Mouse (Mus musculus) heart, embryonic 16.5 days (tissue): ENCODE results near the gene Drg1. TPM values are rescaled to one million over a fixed set of nuclear protein-coding genes. Genes with fewer than 3 reads are reported as not detected.
A peak's percentile ranks its signal among the peaks of the same experiment; 100 is the strongest.
"Not testable (repeated sequence)": the region's sequence is repeated elsewhere in the genome, so short reads cannot be mapped to it uniquely, and the experiment has no call there.

Experiments used
- ATAC-seq: fragments of 200-750 bp; cut with Nextera tagmentation; replicated peaks from 2 replicates; pipeline ENCODE4 v1.8.0; 2017; ENCODE audit warnings: moderate number of reproducible peaks; ENCODE audit not compliant: insufficient read depth, low FRiP score; ENCODE audit errors: extremely low read depth
- H3K27ac ChIP-seq: fragments of 300-500 bp; sonication (generic); 2 replicates; pipeline ENCODE4 v1.5.1; 2014; ENCODE audit warnings: mild to moderate bottlenecking, low read length, control low read depth, moderate library complexity
- H3K27me3 ChIP-seq: fragments of 300-500 bp; sonication (generic); 2 replicates; pipeline ENCODE4 v1.6.1; 2014; ENCODE audit warnings: low read length, mixed read lengths; ENCODE audit not compliant: control insufficient read depth, insufficient read depth
- H3K36me3 ChIP-seq: fragments of 300-500 bp; sonication (generic); 2 replicates; pipeline ENCODE4 v1.6.1; 2014; ENCODE audit not compliant: control insufficient read depth, insufficient read depth
- H3K4me1 ChIP-seq: fragments of 300-500 bp; sonication (generic); 2 replicates; pipeline ENCODE4 v1.6.1; 2014; ENCODE audit warnings: low read length, mixed read lengths; ENCODE audit not compliant: control insufficient read depth, insufficient read depth
- H3K4me2 ChIP-seq: fragments of 300-500 bp; sonication (generic); 2 replicates; pipeline ENCODE4 v1.6.1; 2014; ENCODE audit warnings: low read depth, mild to moderate bottlenecking, control low read depth, low read length
- H3K4me3 ChIP-seq: fragments of 300-500 bp; sonication (generic); 2 replicates; pipeline ENCODE4 v1.5.1; 2014; ENCODE audit warnings: mild to moderate bottlenecking, control low read depth, low read length
- H3K9ac ChIP-seq: fragments of 300-500 bp; sonication (generic); 2 replicates; pipeline ENCODE4 v1.6.1; 2014; ENCODE audit warnings: low read length, control low read depth
- H3K9me3 ChIP-seq: fragments of 300-500 bp; sonication (generic); replicated peaks from 2 replicates; pipeline ENCODE4 v1.6.1; 2016; ENCODE audit warnings: low read length; ENCODE audit not compliant: control insufficient read depth
- WGBS: fragments of 180-500 bp; shearing (Covaris S2); extraction: QIAGEN DNeasy Blood & Tissue Kit; methylation state at CpG from one replicate; pipeline ENCODE4 v1.1.7; 2014; 5-methylcytosine and 5-hydroxymethylcytosine counted together
- polyA plus RNA-seq: library from polyadenylated mRNA; unstranded; fragments of >200 nt; fragmentation: Nextera tagmentation; extraction: Ambion mirVana; gene quantifications from 2 replicates; pipeline ENCODE4 v1.2.1, GENCODE M21; 2015

The Drg1 gene
- polyA plus RNA-seq, 1 experiment from 2014 or later = 198 TPM

DNA sequence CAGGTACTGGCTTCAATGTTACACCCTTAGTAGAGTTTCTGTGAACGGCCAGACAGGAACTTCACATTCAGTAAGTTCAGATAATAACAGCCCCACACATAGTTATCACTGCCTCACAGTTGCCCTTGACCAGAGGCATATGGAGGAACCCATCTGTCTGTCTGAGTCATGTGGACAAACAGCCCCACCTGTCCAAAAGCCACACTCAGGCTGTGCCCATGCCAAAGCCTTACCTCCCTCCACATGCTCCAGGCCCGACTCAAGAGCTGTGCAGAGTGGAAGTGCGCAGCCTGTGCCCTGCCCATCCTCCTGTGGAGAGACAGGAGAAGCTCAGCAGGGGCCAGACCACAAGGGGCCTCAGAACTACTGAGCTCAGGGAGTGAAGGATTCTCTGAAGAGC is 122.2 kb downstream of the Drg1 start:
- H3K4me3 ChIP-seq, H3K9ac ChIP-seq, H3K27ac ChIP-seq, H3K27me3 ChIP-seq, ATAC-seq, H3K36me3 ChIP-seq, H3K9me3 ChIP-seq, H3K4me2 ChIP-seq, H3K4me1 ChIP-seq: not testable (repeated sequence)
- WGBS = 58% methylated on average over 3 of the region's 3 CpGs

DNA sequence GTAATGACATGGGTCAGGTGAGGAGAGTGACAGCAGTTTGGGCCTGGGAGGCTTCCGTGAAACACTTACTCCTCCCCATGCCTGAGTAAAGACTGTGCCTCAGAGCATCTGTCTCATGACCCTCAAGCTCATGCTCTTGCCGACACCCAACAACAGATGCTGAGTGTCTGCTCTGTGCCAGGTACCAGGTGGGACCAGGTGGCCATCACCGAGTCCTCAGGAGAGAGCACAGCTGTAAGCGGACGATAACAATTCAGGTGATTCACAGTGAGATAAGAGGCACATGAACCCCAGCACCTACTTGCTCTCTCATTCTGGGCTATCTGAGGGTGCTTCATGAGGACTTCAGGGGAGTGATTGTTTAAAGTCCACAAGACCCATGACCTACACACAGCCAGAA is 123.8 kb downstream of the Drg1 start:
- not testable (repeated sequence) for H3K4me2 ChIP-seq, H3K9me3 ChIP-seq, H3K27me3 ChIP-seq, H3K36me3 ChIP-seq, H3K9ac ChIP-seq, H3K4me1 ChIP-seq, H3K27ac ChIP-seq, H3K4me3 ChIP-seq
- WGBS = 72% methylated on average over 4 of the region's 5 CpGs
- peak; percentile 39 for ATAC-seq

DNA sequence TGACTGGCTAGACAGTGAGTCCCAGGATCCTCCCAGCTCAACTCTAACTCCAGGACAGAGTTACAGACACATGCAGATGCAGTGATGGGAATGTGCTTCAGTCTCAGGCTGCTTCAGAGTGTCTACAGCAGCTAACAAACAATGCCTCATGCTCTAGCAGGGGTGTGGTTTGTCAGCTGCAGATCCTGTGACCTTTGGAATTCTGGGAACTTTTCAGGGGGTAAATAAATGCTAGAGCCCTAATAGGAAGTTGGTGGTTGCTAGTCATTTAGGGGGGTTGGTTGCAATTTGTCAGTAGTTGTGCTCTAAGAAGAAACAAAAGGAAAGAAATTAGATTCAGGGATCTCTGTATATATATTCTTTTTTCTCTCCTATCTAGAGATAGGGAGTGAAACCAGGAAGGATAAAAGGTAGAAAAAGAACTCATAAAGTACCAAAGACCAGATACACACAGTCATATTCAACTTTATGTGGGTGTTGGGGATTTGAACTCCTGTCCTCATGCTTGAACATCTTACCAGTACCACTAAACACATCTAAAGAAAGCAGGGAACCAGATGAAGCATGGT is 125.2 kb downstream of the Drg1 start:
- H3K27ac ChIP-seq, H3K4me2 ChIP-seq, H3K9ac ChIP-seq, H3K36me3 ChIP-seq, H3K4me1 ChIP-seq, H3K9me3 ChIP-seq, H3K4me3 ChIP-seq, H3K27me3 ChIP-seq, ATAC-seq: not testable (repeated sequence)

DNA sequence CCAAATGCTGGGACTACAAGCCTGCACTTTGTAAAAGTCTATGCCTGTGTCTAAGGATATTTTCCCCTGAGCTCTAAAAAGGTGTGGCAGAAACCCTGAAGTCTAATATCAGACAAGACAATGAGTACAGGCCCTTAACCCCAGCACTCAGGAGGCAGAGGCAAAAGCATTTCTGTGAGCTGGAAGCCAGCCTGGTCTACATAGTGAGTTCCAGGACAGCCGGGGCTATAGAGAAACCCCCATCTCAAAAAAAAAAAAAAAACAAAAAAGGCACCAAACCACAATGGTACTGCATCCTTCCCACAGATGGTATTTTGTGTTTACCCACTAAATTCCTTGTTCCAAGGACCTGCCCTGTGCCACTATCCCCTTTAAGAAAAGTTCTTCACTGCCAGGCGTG is 127.9 kb downstream of the Drg1 start:
- not testable (repeated sequence) for H3K27me3 ChIP-seq, ATAC-seq, H3K9me3 ChIP-seq, H3K4me3 ChIP-seq, H3K36me3 ChIP-seq, H3K4me2 ChIP-seq, H3K4me1 ChIP-seq, H3K9ac ChIP-seq, H3K27ac ChIP-seq
- WGBS = 67% methylated on average over 1 of the region's 2 CpGs

Other genes starting within 250 kb of the Drg1 start
- 12.0 and 12.1 TPM in 2 replicates for gene Sfi1, start 73.0 kb downstream of the Drg1 start, polyA plus RNA-seq
- gene Eif4enif1, start 64.0 kb downstream of the Drg1 start, polyA plus RNA-seq = 29.2 and 31.9 TPM in 2 replicates
- 25.7 and 26.3 TPM in 2 replicates for gene Patz1, start 22.5 kb upstream of the Drg1 start, polyA plus RNA-seq
- 40.9 and 41.1 TPM in 2 replicates for gene Pik3ip1, start 64.0 kb upstream of the Drg1 start, polyA plus RNA-seq
- gene Limk2, start 142.8 kb upstream of the Drg1 start, polyA plus RNA-seq = 47.1 and 54.9 TPM in 2 replicates
- gene Rnf185, start 185.9 kb upstream of the Drg1 start, polyA plus RNA-seq = 30.6 and 31.9 TPM in 2 replicates
- 0.20 and 0.22 TPM in 2 replicates for gene Pla2g3, start 221.9 kb upstream of the Drg1 start, polyA plus RNA-seq
- 10.9 and 12.1 TPM in 2 replicates for gene Inpp5j, start 238.4 kb upstream of the Drg1 start, polyA plus RNA-seq
- 119 and 126 TPM in 2 replicates for gene Selenom, start 248.3 kb upstream of the Drg1 start, polyA plus RNA-seq